Mouse (Mus musculus) gastrocnemius, adult 8-10 months (tissue): ENCODE data around the gene Mmp7. TPM values are rescaled to one million over a fixed set of nuclear protein-coding genes. Genes with fewer than 3 reads are reported as not detected.

Experiments used
- DNase-seq, 2 experiments: peaks; one replicate each; pipeline ENCODE4 v3.0.0; 2022; ENCODE audit warnings: low spot score in 2 of 2
- total RNA-seq, 4 experiments: library from RNA; stranded (reverse); gene quantifications; 2 replicates each; pipeline ENCODE4 v1.2.4; 2022

The Mmp7 gene
- total RNA-seq, 4 experiments from 2014 or later: not detected

GRCm38 (mm10) chr9:7742696-7743095 is 50.8 kb downstream of the Mmp7 start:
- no peak for DNase-seq

DNA sequence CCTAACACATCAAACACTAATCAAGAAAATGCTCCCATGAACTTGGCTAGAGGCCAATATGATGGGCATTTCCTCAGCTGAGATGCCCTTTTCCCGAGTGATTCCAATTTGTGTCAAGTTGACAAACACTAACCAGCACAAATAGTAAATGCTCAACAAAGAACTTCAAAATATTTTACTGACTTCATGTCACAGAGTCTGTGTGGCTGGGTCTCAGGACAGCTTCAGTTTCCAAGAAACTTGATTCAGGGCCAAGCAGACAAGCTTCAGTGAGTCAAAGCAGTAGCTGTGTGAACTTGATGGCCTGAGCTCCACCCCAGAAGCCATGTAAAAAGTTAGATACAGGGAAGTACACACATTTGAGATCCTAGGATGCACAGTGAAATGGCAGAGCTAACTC is 52.3 kb downstream of the Mmp7 start:
- no peak for DNase-seq

GRCm38 (mm10) chr9:7748881-7749280 is 57.0 kb downstream of the Mmp7 start:
- DNase-seq: no peak

Other genes with a start within 250 kb of the Mmp7 start
- gene Mmp3, start 246.3 kb upstream of the Mmp7 start, total RNA-seq: under 1 TPM in 2 of 4 experiments, not detected in 2; 0.16 to 0.20 TPM
- gene Mmp10, start 189.7 kb upstream of the Mmp7 start, total RNA-seq: not detected
- gene Mmp8, start 133.6 kb upstream of the Mmp7 start, total RNA-seq: not detected
- gene Mmp27, start 120.7 kb upstream of the Mmp7 start, total RNA-seq: under 1 TPM in 2 of 4 experiments, not detected in 2; 0.17 to 0.20 TPM
- not detected for gene Mmp20, start 63.9 kb upstream of the Mmp7 start, total RNA-seq
- gene Tmem123, start 72.0 kb downstream of the Mmp7 start, total RNA-seq: 10 to 100 TPM; 20.5 to 29.5 (median 25.4) TPM
- 10 to 100 TPM; 19.1 to 24.3 (median 23.7) TPM for gene Birc2, start 145.0 kb downstream of the Mmp7 start, total RNA-seq
- 1 to 10 TPM; 5.0 to 9.6 (median 5.9) TPM for gene Birc3, start 181.1 kb downstream of the Mmp7 start, total RNA-seq